Mouse (Mus musculus): ENCODE results near the gene Hyls1.

DNA sequence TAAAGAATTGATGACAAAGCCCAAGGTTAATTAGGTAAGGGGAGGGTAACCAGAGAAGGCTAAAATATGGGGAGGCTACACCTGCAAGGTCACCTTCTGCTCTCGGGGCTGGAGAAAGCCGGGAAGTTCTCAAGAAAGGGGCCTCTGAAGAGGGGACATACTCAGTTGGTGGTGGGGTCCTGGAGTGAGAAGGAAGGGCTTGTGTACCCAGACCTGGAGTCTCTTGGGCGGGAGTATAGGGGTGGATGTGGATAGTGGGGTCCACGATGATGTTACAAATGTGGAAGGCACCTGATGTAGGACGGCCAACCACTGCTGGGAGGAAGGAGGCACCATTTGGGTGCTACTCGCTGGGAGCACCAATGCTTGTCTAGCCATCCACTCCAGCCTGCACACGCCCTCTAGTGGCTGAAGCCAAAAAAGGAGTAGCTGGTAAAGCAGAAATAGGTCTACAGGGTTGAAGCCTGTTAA is 46.2 kb downstream of the Hyls1 start:
- peak; percentile 89 for TF ChIP-seq CTCF (IDR thresholded peaks at IDR 0.05)
- TF ChIP-seq EP300 (IDR thresholded peaks at IDR 0.05) = no peak
